Mouse (Mus musculus) neural tube, embryonic 11.5 days (tissue): ENCODE results near the gene Slc12a8. TPM values are rescaled to one million over a fixed set of nuclear protein-coding genes. Genes with fewer than 3 reads are reported as not detected.

ENCODE experiments used
- ATAC-seq: fragments of 200-750 bp; cut with Nextera tagmentation; 2 replicates; pipeline ENCODE4 v1.8.0; 2017; ENCODE audit warnings: moderate number of reproducible peaks, mild to moderate bottlenecking, moderate TSS enrichment, moderate library complexity; ENCODE audit not compliant: insufficient read depth, low FRiP score, low TSS enrichment
- DNase-seq: peaks from one replicate; pipeline ENCODE4 v3.0.0-alpha.2; 2015; ENCODE audit warnings: low spot score
- H3K27ac ChIP-seq: fragments of 300-500 bp; sonication (generic); 2 replicates; pipeline ENCODE4 v1.5.1; 2014; ENCODE audit warnings: low read depth, mild to moderate bottlenecking, low read length
- H3K27me3 ChIP-seq: fragments of 300-500 bp; sonication (generic); 2 replicates; pipeline ENCODE4 v1.6.1; 2014; ENCODE audit warnings: mild to moderate bottlenecking, low read length, mixed read lengths; ENCODE audit not compliant: control insufficient read depth, insufficient read depth
- H3K36me3 ChIP-seq: fragments of 300-500 bp; sonication (generic); 2 replicates; pipeline ENCODE4 v1.6.1; 2014; ENCODE audit warnings: mild to moderate bottlenecking, low read length, moderate library complexity, mixed read lengths; ENCODE audit not compliant: control insufficient read depth, insufficient read depth
- H3K4me1 ChIP-seq: fragments of 300-500 bp; sonication (generic); 2 replicates; pipeline ENCODE4 v1.6.1; 2014; ENCODE audit warnings: low read length, mixed read lengths; ENCODE audit not compliant: control insufficient read depth, insufficient read depth
- H3K4me2 ChIP-seq: fragments of 300-500 bp; sonication (generic); 2 replicates; pipeline ENCODE4 v1.6.1; 2014; ENCODE audit warnings: low read depth, mild to moderate bottlenecking, moderate library complexity
- H3K4me3 ChIP-seq: fragments of 300-500 bp; sonication (generic); 2 replicates; pipeline ENCODE4 v1.5.1; 2014; ENCODE audit warnings: low read depth, low read length
- H3K9ac ChIP-seq: fragments of 300-500 bp; sonication (generic); 2 replicates; pipeline ENCODE4 v1.6.1; 2014; ENCODE audit warnings: mild to moderate bottlenecking, low read length
- H3K9me3 ChIP-seq: fragments of 300-500 bp; sonication (generic); 2 replicates; pipeline ENCODE4 v1.6.1; 2016; ENCODE audit warnings: low read length; ENCODE audit not compliant: control insufficient read depth
- WGBS: fragments of 180-500 bp; shearing (Covaris S2); extraction: QIAGEN DNeasy Blood & Tissue Kit; methylation state at CpG from one replicate; pipeline ENCODE4 v1.1.7; 2014; 5-methylcytosine and 5-hydroxymethylcytosine counted together
- polyA plus RNA-seq: library from polyadenylated mRNA; unstranded; fragments of >200 nt; fragmentation: Nextera tagmentation; extraction: Ambion mirVana; gene quantifications from 2 replicates; pipeline ENCODE4 v1.2.1, GENCODE M21; 2014

Gene Slc12a8
- polyA plus RNA-seq, 1 experiment from 2014 or later, result 0.78 TPM

GRCm38 (mm10) chr16:33529502-33530454, 12.7 kb downstream of the Slc12a8 start:
- Histone ChIP-seq H3K36me3 (no peaks in the 10 kb centered on the region), H3K4me2 (no peak overlapping the region), H3K27ac (no peak overlapping the region), H3K9me3 (no peaks in the 10 kb centered on the region), H3K27me3 (no peaks in the 10 kb centered on the region), H3K9ac (no peak overlapping the region), H3K4me3 (no peak overlapping the region), H3K4me1 (peaks cover 2% of the 10 kb centered on the region; the same call in 1 of the 2 replicates)
- 55% methylated on average over 11 of the region's 11 CpGs for WGBS
- peak; percentile 43 for DNase-seq
- ATAC-seq, result no peak

GRCm38 (mm10) chr16:33531184-33531583, 14.1 kb downstream of the Slc12a8 start:
- Histone ChIP-seq H3K4me2 (no peak overlapping the region), H3K9me3 (no peaks in the 10 kb centered on the region), H3K27ac (no peak overlapping the region), H3K4me3 (no peak overlapping the region), H3K4me1 (peaks cover 2% of the 10 kb centered on the region; the same call in 1 of the 2 replicates), H3K36me3 (no peaks in the 10 kb centered on the region), H3K27me3 (no peaks in the 10 kb centered on the region), H3K9ac (no peak overlapping the region)
- ATAC-seq (no peak), DNase-seq (no peak)
- WGBS, result 88% methylated on average over 8 of the region's 8 CpGs

- Histone ChIP-seq H3K27me3 (no peaks in the 10 kb centered on the region), H3K36me3 (no peaks in the 10 kb centered on the region)
Measured at GRCm38 (mm10) chr16:33536456-33536855, 19.3 kb downstream of the Slc12a8 start.

GRCm38 (mm10) chr16:33537499-33538225, 20.5 kb downstream of the Slc12a8 start:
- H3K9me3 ChIP-seq, result no peaks in the 10 kb centered on the region
- no peaks in the 10 kb centered on the region; the same call in 1 of the 2 replicates for H3K4me1 ChIP-seq
- H3K4me3 ChIP-seq, result no peak overlapping the region
- no peak overlapping the region for H3K4me2 ChIP-seq
- H3K36me3 ChIP-seq, result no peaks in the 10 kb centered on the region
- no peak overlapping the region for H3K9ac ChIP-seq
- H3K27me3 ChIP-seq, result no peaks in the 10 kb centered on the region
- DNase-seq (no peak), ATAC-seq (no peak)
- H3K27ac ChIP-seq, result no peak overlapping the region
- whole genome bisulfite sequencing, result 87% methylated on average over 21 of the region's 21 CpGs

More at GRCm38 (mm10) chr16:33536456-33536855, 19.3 kb downstream of the Slc12a8 start:
- Histone ChIP-seq H3K9ac (no peak overlapping the region), H3K27ac (no peak overlapping the region), H3K4me3 (no peak overlapping the region), H3K4me1 (no peaks in the 10 kb centered on the region; the same call in 1 of the 2 replicates), H3K9me3 (no peaks in the 10 kb centered on the region), H3K4me2 (no peak overlapping the region)
- WGBS, result 82% methylated on average over 8 of the region's 8 CpGs
- no peak for DNase-seq
- no peak for ATAC-seq

GRCm38 (mm10) chr16:33544346-33544745, 27.2 kb downstream of the Slc12a8 start:
- no peaks in the 10 kb centered on the region for H3K36me3 ChIP-seq
- H3K4me1 ChIP-seq, result no peaks in the 10 kb centered on the region
- ATAC-seq (no peak), DNase-seq (no peak)
- H3K27ac ChIP-seq, result no peak overlapping the region
- 93% methylated on average over 2 of the region's 2 CpGs for WGBS
- no peaks in the 10 kb centered on the region for H3K9me3 ChIP-seq
- H3K9ac ChIP-seq, result no peak overlapping the region
- H3K4me3 ChIP-seq, result no peak overlapping the region
- H3K4me2 ChIP-seq, result no peak overlapping the region
- no peaks in the 10 kb centered on the region for H3K27me3 ChIP-seq

- DNase-seq (no peak), ATAC-seq (no peak)
- Histone ChIP-seq H3K4me1 (no peaks in the 10 kb centered on the region), H3K4me3 (no peak overlapping the region), H3K9me3 (no peaks in the 10 kb centered on the region), H3K4me2 (no peak overlapping the region), H3K27me3 (no peaks in the 10 kb centered on the region), H3K27ac (no peak overlapping the region), H3K9ac (no peak overlapping the region), H3K36me3 (no peaks in the 10 kb centered on the region)
- WGBS, result 90% methylated on average over 4 of the region's 4 CpGs
Measured at GRCm38 (mm10) chr16:33545530-33545929, 28.4 kb downstream of the Slc12a8 start.

- no peaks in the 10 kb centered on the region for H3K9me3 ChIP-seq
- no peak overlapping the region for H3K9ac ChIP-seq
- WGBS, result 47% methylated on average over 9 of the region's 9 CpGs
- H3K27ac ChIP-seq, result no peak overlapping the region
- H3K4me2 ChIP-seq, result no peak overlapping the region
- H3K27me3 ChIP-seq, result no peaks in the 10 kb centered on the region
- no peak overlapping the region for H3K4me3 ChIP-seq
- H3K36me3 ChIP-seq, result no peaks in the 10 kb centered on the region
- ATAC-seq (no peak), DNase-seq (no peak)
- H3K4me1 ChIP-seq, result no peaks in the 10 kb centered on the region
Measured at GRCm38 (mm10) chr16:33553689-33554342, 36.7 kb downstream of the Slc12a8 start.

- 88% methylated on average over 12 of the region's 12 CpGs for WGBS
- DNase-seq, result no peak
Measured at GRCm38 (mm10) chr16:33558121-33558520, 41.0 kb downstream of the Slc12a8 start.

More at GRCm38 (mm10) chr16:33558121-33558520, 41.0 kb downstream of the Slc12a8 start:
- H3K4me3 ChIP-seq, result no peak overlapping the region
- H3K27me3 ChIP-seq, result no peaks in the 10 kb centered on the region
- no peak overlapping the region for H3K9ac ChIP-seq
- no peak for ATAC-seq
- no peaks in the 10 kb centered on the region for H3K36me3 ChIP-seq
- no peak overlapping the region for H3K4me2 ChIP-seq
- H3K27ac ChIP-seq, result no peak overlapping the region
- no peaks in the 10 kb centered on the region for H3K4me1 ChIP-seq
- no peaks in the 10 kb centered on the region for H3K9me3 ChIP-seq
